Mouse (Mus musculus) neutrophil, adult 83 days (primary cell): ENCODE results near the gene Clrn1. TPM values are rescaled to one million over a fixed set of nuclear protein-coding genes. Genes with fewer than 3 reads are reported as not detected.

Experiments
- total RNA-seq, 2 experiments: library from RNA; stranded (reverse); gene quantifications; one replicate each; pipeline ENCODE4 v1.2.4; 2023

Clrn1 gene
- total RNA-seq = not detected

DNA sequence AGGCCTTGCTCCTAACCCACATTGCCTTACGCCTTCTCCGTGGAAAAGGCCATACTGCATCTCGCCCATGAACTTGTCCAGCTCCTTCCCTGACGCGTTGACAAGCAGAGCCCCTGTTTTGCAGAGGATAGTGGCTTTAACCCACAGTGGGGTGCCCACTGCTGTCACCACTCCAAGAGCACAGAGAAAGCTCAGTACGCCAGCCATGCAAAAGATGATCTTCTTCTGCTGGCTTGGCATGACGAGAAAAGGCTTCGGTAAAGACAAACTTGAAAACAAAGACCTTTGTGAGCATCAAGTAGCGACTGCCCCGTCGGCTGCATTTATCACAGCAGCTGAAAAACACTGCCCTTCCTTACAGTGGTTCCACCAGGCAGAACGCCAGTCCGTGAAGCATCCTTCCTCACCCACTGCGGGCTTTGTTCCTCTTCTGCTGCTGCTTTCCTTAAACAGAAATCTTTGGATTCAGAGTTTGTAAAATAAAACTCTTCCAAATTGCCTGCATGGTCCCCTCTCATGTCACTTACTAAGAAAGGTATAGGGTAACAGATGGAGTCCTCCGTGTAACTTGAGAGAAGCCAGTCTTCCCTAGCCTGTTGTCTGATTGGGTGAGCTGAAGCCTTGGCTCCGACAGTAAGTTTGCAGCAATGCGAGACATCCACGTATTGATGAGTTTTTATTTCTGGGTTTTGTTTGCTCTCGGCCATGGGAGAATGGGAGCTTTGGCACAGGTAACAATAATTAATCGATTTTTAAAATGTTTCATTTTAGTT lies at the start of gene Clrn1:
TSS of gene Clrn1 (minus strand) at position 540 of the 773 bp plus-strand sequence.

DNA sequence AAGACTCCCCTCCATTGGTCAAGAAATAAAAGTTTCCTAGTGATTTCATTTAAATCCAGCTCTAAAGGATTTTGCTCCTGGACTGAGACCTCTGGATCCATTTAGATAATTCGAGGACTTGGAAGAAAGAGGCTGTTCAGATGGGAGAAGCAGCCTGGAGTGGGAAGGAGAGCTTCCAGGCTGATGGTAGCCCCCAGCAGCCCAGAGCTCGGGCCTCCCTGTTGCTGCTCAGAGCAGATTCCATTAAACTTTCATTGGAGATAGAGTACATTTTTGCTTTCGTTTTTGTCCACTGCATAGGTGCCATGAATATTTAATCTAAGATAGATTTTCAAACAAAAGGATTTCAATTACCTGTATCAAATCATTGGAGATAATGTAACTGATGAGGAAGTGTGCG lies 62.9 kb downstream of the Clrn1 start, which contains the start of gene Mindy4b-ps:
TSS of gene Mindy4b-ps (minus strand) at position 101 of the 400 bp plus-strand sequence.

Other genes with a start within 250 kb of the Clrn1 start
- not detected for gene Erich6, start 248.1 kb downstream of the Clrn1 start, total RNA-seq
- gene Siah2, start 192.9 kb downstream of the Clrn1 start, total RNA-seq = 10 to 100 TPM; 25.8 to 31.6 TPM
- not detected for gene Mindy4b-ps, start 63.0 kb downstream of the Clrn1 start, total RNA-seq
- gene Med12l, start 120.5 kb upstream of the Clrn1 start, total RNA-seq = under 1 TPM; 0.82 to 0.92 TPM
- 1 to 10 TPM; 1.1 to 1.7 TPM for gene Gpr171, start 216.5 kb upstream of the Clrn1 start, total RNA-seq